Mouse (Mus musculus) embryonic stem cell, embryonic (primary cell): ENCODE data around the gene Zw10.

Source experiments
- CTCF ChIA-PET, 4 experiments: fragments of 300-600 bp in 2 of 4; fragments of 350-600 bp in 2 of 4; sonication (Branson Sonifier 250); formaldehyde crosslinking; loops; one replicate each; lab custom pipeline; 2022; ENCODE audit warnings: inconsistent platforms in 2 of 4; lab: Charles Lee
- POLR2A ChIA-PET, 4 experiments: fragments of 300-600 bp in 2 of 4; fragments of 350-600 bp in 2 of 4; sonication (Branson Sonifier 250); formaldehyde crosslinking; loops; one replicate each; lab custom pipeline; 2022; ENCODE audit warnings: antibody characterized with exemption in 4 of 4, inconsistent platforms in 1 of 4; lab: Charles Lee

The Zw10 gene

DNA sequence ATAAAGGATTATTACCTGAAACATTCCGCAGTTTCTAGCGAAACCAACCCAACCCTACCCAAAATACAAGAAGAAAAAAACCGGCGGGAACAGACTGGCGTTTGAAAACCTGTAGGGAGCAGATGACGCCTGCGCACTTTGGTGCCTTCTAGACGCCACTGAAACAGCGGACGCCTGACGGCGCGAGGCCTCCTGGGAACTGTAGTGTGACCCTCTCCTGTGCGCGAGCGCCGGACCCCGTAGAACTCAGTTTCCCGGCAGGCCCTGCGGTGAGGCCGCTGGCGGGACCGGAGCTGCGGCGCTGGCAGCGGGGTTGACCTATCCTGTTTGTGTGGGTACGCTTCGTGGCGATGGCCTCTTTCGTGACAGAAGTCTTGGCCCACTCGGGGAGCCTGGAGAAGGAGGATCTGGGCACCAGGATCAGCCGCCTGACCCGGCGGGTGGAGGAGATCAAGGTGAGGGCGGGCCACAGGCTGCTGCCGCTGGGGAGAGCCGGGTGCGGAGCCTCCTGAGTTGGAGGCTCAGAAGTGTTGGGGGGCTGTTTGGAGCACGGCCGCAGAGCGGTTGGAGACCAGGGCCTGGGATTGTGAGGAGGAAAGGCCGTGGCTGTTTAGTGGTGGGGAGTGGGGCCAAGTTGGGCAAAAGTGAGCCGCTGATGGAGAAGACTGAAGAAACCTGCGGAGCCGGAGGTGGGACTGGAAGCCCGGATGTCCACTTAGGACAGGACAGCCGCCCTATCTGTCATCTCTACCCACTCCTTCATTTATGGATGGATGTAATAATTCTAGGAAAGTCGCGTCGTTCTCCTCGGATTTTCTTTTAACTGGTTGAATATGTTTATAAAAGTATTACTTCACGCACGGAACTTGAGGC, at the start of gene Zw10:
Gene Zw10 (plus strand): TSS at position 281 of the 873 bp plus-strand sequence.
- CTCF ChIA-PET, result interaction anchor here in 2 of 4 experiments (0.6 to 1.3 kb wide), 3 partner anchors 26 to 634 kb away, joined by 3 to 4 read pairs (median 3); partner anchors contain the start of gene Tmprss5 (in 1 of the 2)
- POLR2A ChIA-PET, result interaction anchor here in 3 of 4 experiments (0.6 to 4.9 kb wide), 28 partner anchors 10 to 430 kb away, joined by 3 to 50 read pairs (median 4); partner anchors contain the start of gene Ttc12 (in 1 of the 3)

DNA sequence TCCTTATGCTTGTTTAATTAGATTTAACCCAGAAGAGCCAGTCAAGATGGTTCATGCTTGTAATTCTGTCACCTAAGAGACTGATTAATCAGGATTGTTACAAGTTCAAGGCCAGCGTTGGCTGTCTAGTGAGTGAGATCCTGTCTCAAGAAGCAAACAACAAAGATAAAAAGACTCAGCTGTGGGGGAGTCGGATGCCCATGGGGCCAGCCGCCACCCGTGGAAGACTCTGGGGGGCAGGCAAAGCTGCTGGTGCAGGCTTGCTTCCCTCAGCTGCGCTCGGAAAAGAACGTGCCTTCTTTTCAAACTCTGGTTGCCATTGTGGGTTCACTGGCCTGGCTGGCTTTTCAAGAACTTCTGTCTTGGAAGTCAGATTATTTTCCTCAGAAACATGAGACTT, 39.6 kb upstream of the Zw10 start:
- ChIA-PET CTCF (no interaction called here), POLR2A (interaction anchor here in 2 of 4 experiments (0.6 to 2.9 kb wide), 8 partner anchors 8 to 54 kb away, joined by 3 to 7 read pairs (median 4); no protein-coding TSS in a partner anchor)

DNA sequence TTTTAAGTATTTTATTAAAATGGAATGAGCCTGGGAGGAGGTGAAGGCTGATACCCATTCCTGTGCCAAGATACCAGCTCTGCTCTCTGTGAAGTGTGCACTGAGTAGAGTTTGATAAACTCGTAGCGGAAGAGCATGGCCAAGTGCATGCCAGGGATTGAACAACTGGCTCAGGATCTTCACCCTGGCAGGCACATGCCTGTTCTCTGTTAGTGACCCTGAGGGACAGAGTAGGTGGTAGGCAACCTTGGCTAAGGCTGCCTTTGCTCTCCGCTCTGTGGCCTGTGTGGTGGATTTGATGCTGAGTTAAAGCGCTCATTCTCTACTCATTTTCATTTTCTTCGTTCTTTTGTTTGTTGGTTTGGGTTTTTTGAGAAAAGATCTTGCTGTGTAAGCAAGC, 34.1 kb upstream of the Zw10 start:
- POLR2A ChIA-PET, result interaction anchor here in 2 of 4 experiments (0.9 to 1.3 kb wide), 5 partner anchors 8 to 32 kb away, joined by 3 to 4 read pairs (median 3); no protein-coding TSS in a partner anchor
- CTCF ChIA-PET, result interaction anchor here in 2 of 4 experiments (0.5 to 0.6 kb wide), 2 partner anchors 218 to 557 kb away, joined by 3 to 4 read pairs; no protein-coding TSS in a partner anchor

DNA sequence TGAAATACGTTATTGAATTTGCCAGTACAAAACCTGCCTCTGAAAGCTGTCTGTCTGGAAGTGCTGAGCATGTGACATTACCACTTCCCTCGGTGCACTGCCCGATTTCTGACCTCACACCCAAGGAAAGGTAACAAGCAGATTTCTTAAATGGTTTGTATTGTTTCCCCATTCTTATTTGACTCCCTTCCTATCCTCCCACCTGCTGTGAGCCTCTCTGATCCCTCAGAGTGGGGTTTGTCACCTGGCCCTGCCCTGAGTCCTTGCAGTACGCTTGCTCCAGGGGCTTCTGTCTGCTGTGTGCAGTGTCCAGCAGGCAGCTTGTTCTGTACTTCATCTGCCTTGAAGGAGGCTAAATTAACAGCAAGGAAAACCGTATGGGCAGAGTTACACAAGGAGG, 31.5 kb upstream of the Zw10 start:
- POLR2A ChIA-PET, result interaction anchor here (0.6 to 5.6 kb wide), 50 partner anchors 8 to 479 kb away, joined by 3 to 67 read pairs (median 4); partner anchors contain the start of genes Zw10 (in 3 of the 4), Ttc12 (in 2 of the 4), Usp28 (in 2 of the 4) and Tmprss5 (in 1 of the 4)

DNA sequence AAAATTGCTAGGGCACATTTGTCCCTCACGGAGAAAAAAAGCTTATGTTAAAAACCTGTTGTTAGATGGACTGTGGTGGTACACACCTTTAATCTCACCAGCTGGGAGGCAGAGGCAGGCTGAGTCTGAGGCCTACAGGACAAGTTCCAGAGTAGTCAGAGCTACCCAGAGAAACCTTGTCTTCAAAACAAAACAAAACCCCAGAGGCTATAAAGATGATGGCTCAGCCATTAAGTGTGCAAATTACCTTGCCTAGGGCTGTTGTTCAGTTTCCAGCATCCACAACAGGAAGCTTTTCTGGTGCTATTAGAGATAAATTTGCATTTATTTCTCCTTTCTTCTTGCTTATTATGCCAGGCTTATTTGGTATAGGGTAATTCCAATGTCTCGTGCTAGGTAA, 30.9 kb upstream of the Zw10 start:
- POLR2A ChIA-PET, result interaction anchor here (0.6 to 5.6 kb wide), 48 partner anchors 9 to 462 kb away, joined by 3 to 67 read pairs (median 4); partner anchors contain the start of genes Zw10 (in 3 of the 4), Ttc12 (in 2 of the 4), Usp28 (in 2 of the 4) and Tmprss5 (in 1 of the 4)
- CTCF ChIA-PET, result interaction anchor here (0.7 to 3.1 kb wide), 8 partner anchors 27 to 464 kb away, joined by 3 to 12 read pairs (median 4); partner anchors contain the start of gene Tmprss5 (in 1 of the 4)

More for the DNA sequence above, 31.5 kb upstream of the Zw10 start:
- CTCF ChIA-PET, result interaction anchor here (0.7 to 3.1 kb wide), 10 partner anchors 10 to 465 kb away, joined by 3 to 12 read pairs (median 4); partner anchors contain the start of gene Tmprss5 (in 1 of the 4)

DNA sequence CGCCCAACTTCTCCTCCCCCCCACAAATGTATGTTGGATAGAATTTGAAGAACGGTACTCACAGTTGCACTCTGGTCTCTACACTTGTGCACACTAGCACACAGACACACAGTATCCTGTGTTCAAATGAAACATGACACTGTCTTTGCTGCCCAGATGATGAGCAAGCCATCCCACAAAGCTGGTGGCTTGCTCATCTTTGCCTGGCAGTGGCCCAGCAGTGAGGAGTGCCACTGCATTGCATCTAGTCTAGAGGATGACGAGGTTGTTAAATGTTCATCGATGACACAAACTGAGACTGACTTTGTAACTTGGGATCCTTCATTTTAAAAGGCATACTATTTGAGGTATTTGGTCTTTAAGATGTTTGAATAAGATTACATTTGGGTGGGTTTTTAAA, 20.6 kb upstream of the Zw10 start:
- POLR2A ChIA-PET, result no interaction called here
- CTCF ChIA-PET, result no interaction called here

DNA sequence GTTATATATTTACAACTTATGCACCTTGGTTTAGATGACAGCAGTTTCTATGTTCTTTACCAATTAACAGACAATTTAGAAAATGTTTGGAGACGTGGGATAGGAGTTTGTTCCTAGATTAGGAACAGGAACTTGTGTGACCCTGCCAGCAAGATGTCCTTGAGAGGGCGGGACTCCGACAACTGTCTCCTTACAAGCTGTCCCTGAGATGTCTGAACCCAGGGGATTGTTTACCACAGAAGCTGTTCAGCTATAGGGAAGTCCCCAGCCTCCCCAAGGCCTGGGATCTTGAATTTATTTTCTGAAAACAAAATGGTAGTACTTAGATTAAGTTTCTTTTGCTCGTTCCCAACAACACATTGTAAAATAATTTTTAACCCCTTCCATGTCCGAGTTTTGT, 4.5 kb upstream of the Zw10 start:
- CTCF ChIA-PET, result interaction anchor here in 3 of 4 experiments (0.6 to 2.0 kb wide), 21 partner anchors 8 to 438 kb away, joined by 3 to 12 read pairs (median 4); partner anchors contain the start of gene Ttc12 (in 1 of the 3)

DNA sequence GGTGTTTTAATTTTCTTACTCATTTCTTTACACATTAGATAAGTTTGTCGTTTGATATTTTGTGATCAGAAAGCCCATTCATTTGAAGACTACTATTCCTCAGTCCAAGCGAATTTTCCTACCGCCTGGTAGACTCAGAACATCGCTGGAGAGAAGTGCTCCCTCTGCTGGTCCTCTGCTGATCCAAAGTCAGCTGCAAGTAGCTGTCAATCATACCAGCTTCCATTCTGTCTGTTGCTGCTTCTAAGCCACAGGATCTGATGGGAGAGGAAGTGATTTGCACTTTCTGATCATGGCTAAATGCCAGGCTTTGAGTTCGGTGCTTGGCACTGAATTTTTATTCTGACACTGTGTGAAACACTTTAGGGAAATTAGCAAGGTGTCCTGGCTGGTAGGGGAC, 4.1 kb upstream of the Zw10 start:
- POLR2A ChIA-PET, result interaction anchor here in 3 of 4 experiments (0.8 to 4.8 kb wide), 14 partner anchors 8 to 64 kb away, joined by 3 to 49 read pairs (median 4); no protein-coding TSS in a partner anchor
- CTCF ChIA-PET, result interaction anchor here (0.5 to 2.0 kb wide), 34 partner anchors 9 to 437 kb away, joined by 3 to 12 read pairs (median 4); partner anchors contain the start of genes Tmprss5 (in 1 of the 4) and Ttc12 (in 1 of the 4)

More for the DNA sequence above, 4.5 kb upstream of the Zw10 start:
- POLR2A ChIA-PET, result interaction anchor here in 3 of 4 experiments (0.6 to 4.8 kb wide), 13 partner anchors 8 to 417 kb away, joined by 3 to 49 read pairs (median 4); no protein-coding TSS in a partner anchor

DNA sequence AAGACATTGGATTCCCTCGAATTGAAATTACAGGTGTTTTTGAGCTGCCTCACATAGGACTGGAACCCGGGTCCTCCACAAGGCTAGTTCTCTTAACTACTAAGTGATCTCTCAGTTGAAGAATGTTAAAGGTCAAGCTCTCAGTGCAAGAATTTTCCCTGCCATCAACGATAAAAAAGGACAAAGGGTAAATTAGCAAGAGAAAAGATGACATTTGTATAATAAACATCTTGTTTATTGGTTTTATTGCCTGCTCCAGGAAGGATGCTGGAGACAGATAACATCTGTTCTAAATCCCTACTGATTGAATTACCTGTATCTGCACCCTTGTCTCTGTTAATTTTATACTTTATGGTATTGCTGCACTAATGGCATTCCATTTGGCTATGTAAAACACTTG, 1.4 kb upstream of the Zw10 start:
- ChIA-PET POLR2A (interaction anchor here in 2 of 4 experiments (0.8 to 4.9 kb wide), 21 partner anchors 9 to 435 kb away, joined by 3 to 50 read pairs (median 5); partner anchors contain the start of gene Usp28 (in 1 of the 2)), CTCF (interaction anchor here in 2 of 4 experiments (1.1 to 1.8 kb wide), 2 partner anchors 432 to 435 kb away, joined by 4 read pairs; partner anchors contain the start of gene Ttc12 (in 1 of the 2))

DNA sequence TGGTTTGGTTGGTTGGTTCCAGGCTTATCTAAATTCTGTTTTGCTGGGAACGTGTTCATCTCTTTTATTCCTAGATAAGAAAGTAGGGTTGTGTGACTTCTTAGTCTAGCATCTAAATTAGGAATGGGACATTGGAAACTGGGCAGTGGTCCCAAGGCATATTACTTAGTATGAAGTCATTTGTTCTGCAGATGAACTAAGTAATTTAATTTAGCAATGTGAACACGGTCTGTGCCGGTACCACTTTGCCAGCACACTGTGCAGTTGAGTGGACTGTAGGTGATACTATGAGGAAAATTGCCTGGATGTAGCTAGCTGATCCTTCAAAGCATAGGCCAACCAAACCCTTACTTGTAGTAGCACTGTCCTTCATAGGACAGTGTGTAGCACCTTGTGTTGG, 21.4 kb downstream of the Zw10 start:
- POLR2A ChIA-PET, result no interaction called here
- CTCF ChIA-PET, result interaction anchor here in 2 of 4 experiments (0.6 to 0.7 kb wide), 2 partner anchors 20 to 37 kb away, joined by 3 to 6 read pairs; no protein-coding TSS in a partner anchor

DNA sequence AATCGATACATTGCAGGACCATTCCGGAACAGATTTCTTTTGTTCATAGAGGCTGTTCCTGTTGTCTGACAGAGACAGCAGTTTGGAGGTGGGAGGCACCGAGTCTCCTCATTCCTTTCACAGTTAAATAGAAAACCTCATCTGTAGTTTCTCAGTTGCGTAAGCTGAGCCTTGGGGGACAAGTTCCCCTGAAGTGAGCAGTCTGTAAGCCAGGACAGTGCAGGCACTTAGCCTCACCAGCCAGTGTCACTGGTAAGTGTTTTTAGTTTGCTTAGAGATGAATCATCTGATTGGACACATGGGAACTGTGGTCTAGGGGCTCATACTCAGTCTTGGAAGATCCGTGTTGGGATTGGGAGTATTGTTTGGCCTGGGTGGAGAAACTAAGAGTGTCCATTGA, 25.7 kb downstream of the Zw10 start, which contains the start of gene Tmprss5:
Gene Tmprss5 (plus strand): TSS at position 154 of the 400 bp plus-strand sequence.
- ChIA-PET CTCF (interaction anchor here (0.5 to 4.6 kb wide), 43 partner anchors 11 to 934 kb away, joined by 3 to 88 read pairs (median 3); partner anchors contain the start of genes Ttc12 (in 3 of the 4), Drd2 (in 1 of the 4) and Zw10 (in 1 of the 4)), POLR2A (interaction anchor here (0.7 to 3.3 kb wide), 26 partner anchors 15 to 1444 kb away, joined by 3 to 15 read pairs (median 4); partner anchors contain the start of genes Ttc12 (in 2 of the 4) and Htr3a (in 1 of the 4))

DNA sequence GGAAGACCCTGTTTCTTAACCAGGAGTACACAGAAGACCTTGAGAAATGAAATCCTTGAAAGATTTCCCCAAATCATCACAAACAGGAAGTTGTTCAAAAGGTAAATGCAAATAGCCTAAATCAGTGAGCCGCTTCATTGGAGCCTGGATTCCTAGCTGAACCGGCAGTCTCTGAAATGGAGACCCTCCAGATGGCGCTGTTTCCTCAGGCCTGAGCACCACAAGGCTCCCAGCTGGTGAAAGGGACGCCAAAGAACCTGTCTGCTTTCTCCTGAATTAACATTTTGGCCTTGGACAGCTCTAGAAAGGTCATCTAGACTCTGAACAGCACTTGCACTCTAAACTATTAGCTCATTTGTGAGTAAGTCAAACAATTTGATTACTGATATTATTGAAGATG, 26.1 kb downstream of the Zw10 start:
- ChIA-PET CTCF (interaction anchor here (0.5 to 4.6 kb wide), 48 partner anchors 11 to 933 kb away, joined by 3 to 88 read pairs (median 3); partner anchors contain the start of genes Ttc12 (in 3 of the 4), Drd2 (in 1 of the 4) and Zw10 (in 1 of the 4)), POLR2A (interaction anchor here (0.5 to 3.3 kb wide), 27 partner anchors 14 to 1444 kb away, joined by 3 to 15 read pairs (median 4); partner anchors contain the start of genes Ttc12 (in 2 of the 4) and Htr3a (in 1 of the 4))

DNA sequence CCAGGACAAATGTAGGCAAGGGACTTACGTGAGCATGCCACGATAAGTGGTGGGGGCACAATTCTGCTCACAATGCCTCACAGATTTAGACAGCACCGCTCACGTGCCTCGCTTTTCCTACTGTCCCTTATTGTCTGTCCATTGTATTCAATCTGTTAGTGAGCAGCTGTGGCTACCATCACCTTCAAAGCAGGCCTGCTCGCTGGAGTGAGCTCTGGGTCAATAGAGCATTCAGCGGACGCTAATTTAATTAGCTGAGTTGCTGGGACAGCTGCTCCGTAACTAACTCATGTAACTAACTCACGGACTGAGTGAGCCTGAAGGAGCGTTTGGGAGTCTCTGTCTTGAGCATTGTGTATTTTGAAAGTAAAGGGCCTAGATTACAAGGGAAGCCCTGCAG, 31.9 kb downstream of the Zw10 start:
- ChIA-PET POLR2A (interaction anchor here in 2 of 4 experiments (1.0 to 1.2 kb wide), 4 partner anchors 17 to 399 kb away, joined by 3 to 4 read pairs (median 3); partner anchors contain the start of gene Ttc12 (in 1 of the 2)), CTCF (interaction anchor here in 3 of 4 experiments (1.0 to 2.0 kb wide), 4 partner anchors 399 to 401 kb away, joined by 3 to 11 read pairs (median 6); partner anchors contain the start of gene Ttc12 (in 1 of the 3))

DNA sequence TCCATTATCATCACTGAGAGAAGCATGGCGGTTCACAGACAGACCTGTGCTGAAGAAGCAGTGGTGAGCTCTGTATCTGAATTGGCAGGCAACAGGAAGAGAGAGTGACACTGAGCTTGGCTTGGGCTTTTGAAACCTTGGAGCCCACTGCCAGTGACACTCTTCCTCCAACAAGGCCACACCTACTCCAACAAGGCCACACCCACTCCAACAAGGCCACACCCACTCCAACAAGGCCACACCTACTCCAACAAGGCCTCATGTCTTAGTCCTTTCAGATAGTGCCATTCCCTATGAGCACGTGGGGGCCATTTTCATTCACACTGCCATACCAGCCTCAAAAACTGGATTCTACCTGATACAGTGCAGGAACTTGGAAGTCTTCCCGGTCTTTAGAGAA, 43.5 kb downstream of the Zw10 start:
- ChIA-PET CTCF (interaction anchor here in 2 of 4 experiments (0.8 to 1.1 kb wide), 3 partner anchors 9 to 17 kb away, joined by 3 to 4 read pairs (median 3); partner anchors contain the start of gene Tmprss5 (in 1 of the 2)), POLR2A (interaction anchor here in 2 of 4 experiments (1.1 to 1.3 kb wide), 3 partner anchors 9 to 384 kb away, joined by 3 to 5 read pairs (median 4); no protein-coding TSS in a partner anchor)

DNA sequence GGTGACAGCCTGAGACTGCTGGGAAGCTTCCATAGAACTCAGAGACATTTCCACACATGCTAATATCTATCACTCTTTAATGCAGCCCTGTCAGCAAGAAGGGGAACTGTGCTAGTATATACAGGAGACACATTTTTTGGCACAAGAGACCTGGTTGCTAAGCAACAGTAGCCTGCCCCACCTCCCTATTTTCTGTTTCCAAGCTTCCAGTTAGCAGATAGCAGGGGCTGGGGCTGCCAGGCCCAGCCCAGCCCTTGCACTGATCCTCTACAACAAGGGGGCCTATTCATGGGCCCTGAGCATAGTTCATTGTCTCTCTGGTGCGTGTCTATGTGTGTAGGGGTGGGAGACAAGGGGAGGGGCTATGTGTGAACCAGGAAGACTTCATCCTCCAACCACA, 46.9 kb downstream of the Zw10 start:
- ChIA-PET POLR2A (interaction anchor here in 3 of 4 experiments (0.5 to 0.8 kb wide), 3 partner anchors 114 to 402 kb away, joined by 3 read pairs; partner anchors contain the start of gene Ttc12 (in 1 of the 3)), CTCF (interaction anchor here in 1 of 4 experiments (1.0 kb wide), 2 partner anchors 14 to 21 kb away, joined by 3 read pairs; partner anchors contain the start of gene Tmprss5)

DNA sequence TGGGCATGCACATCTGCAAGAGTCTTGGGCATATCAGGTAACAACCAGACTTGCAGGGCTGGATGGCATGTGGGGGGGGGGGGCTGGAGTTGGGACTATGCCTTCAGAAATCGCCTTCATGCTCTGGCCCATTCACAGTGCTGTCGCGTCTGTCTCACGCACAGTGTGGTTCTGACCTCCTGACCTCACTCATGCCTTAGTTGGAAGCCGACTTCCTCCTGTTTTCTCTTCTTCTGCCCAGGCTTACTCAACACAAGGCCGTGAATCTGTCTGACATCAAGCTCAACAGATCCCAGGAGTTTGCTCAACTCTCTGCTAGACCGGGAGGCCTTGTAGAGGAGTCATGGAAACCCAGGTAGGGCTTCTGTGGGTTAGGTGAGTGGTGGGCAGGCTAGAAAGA, 53.7 kb downstream of the Zw10 start:
- ChIA-PET POLR2A (interaction anchor here in 2 of 4 experiments (0.6 to 1.5 kb wide), 6 partner anchors 8 to 854 kb away, joined by 3 to 5 read pairs (median 3); partner anchors contain the start of gene Zw10 (in 1 of the 2)), CTCF (interaction anchor here in 2 of 4 experiments (0.6 to 0.7 kb wide), 2 partner anchors 13 to 535 kb away, joined by 3 read pairs; no protein-coding TSS in a partner anchor)
